Mouse (Mus musculus): ENCODE data around the gene Ufc1.

Ufc1 gene

DNA sequence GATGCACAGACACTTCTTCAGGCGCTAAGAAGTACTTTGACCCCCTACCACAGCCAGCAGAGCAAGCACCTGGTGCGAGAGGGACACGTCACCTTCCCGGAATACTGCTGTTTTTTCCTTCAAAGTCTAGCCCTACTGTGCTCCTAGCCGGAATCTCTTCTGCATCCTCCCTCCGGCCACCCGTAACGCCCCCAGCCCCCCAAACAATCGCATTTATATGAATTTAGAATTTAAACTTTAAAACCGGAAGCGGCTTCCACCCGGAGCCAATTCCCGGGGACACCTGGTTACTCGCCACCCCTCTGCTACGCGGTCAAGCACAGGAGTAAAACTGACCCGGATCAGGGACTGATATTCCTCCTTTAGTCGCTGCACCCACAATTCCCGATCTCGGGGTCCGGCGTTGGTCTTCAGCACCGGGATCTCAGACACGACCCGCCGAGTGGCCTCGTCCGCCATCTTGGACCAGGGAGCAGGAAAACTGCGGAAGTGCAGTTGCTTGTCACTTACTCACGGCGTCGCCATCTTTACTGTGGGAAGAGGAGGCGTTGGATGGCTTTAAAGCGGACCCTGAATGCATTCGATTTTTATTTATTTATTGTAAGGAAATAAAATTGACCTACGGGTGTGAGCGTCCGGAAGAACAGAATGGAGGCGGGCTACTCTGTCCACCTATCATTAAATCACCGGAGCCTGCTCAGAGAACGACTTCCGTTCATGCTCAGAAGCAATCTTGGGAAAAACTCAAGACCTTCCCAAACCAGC, at the start of gene Ufc1:
Gene Ufc1, minus strand, starts transcription at position 727 of the 765 bp plus-strand sequence.
- WGBS, result under 1% methylated on average over 42 of the region's 42 CpGs

- 54% methylated on average over 9 of the region's 9 CpGs for WGBS
Observed at GRCm38 (mm10) chr1:171343922-171344677, 49.3 kb upstream of the Ufc1 start.

DNA sequence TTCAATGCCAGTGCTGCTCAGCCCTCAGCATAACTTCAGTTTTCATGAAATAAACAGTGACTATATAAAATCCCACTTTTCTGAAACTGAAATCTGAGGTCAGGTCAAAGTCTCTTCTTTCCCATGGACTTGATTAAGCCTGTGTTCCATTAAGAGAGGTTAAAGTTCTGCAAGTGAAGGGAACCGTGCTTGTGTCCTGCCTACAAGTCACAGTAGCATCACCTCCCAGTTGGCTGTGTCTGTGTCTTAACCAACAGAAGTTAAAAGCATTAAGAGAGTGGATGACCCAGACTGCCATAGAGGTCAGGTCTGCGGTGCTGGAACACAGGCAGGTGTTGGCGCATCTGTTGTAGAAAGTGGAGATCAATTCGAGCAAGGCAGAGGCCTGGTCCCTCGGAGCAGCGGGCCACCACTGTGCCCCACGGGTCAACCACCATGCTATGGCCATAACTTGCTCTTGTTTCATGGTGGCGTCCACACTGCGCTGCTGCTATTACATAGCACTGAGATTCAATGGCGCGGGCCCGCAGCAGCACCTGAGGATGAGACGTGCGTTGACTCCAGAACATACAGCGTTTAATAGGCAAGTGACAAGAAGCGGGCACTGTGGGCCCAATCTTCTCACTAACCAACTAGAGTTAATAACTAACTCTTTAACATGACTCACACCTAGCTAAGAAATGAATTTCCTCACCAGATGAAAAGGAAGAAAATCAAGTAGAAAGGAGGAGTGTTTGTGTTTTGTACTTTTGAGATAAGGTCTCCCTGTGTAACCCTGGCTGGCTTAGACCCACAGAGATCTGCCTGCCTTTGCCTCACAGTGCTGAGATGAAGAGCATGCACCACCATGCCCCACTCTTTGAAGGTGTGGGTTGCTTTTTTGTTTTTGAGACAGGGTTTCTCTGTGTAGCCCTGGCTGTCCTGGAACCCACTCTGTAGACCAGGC, 47.7 kb upstream of the Ufc1 start:
- WGBS, result 95% methylated on average over 16 of the region's 16 CpGs

GRCm38 (mm10) chr1:171330216-171330560, 35.4 kb upstream of the Ufc1 start:
- WGBS, result 2% methylated on average over 4 of the region's 4 CpGs

DNA sequence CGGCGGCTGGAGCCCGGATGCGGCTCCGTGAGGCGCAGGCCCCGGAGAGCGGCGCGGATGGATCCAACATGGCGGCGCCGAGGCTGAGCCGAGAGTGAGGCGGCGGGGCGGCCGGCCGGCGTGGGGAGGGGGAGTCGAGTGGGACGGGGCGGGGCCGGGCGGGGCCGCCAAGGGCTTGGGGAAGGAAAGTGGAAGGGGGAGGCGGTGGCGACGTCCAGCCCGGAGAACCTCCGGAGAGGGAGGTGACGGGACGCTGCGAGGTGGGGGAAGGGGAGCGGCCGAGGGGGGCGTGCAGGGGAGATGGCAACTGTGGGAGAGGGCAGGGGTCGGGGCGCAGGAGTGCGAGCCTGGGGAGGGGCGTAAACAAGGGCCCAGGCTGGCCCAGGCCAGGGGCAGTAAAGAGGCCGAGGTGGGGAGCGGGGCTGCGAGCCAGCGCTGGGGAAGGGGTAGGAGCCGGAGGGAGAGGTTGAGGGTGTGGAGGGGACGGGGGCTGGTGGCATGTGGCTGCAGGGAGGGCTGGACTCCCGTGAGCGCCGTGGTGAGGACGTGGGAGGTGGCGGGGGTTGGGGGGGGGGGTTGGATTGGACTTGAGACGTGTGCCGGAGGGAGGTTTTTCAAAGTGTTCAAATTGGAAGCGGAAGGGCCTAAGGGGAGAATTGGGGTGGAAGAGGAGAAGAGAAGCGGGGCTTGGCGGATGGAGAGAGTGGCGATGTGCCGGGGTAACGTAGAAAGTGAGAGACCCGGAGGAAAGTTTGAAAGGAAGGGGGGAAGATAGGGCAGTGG, 34.8 kb upstream of the Ufc1 start:
- WGBS, result 1% methylated on average over 58 of the region's 61 CpGs

GRCm38 (mm10) chr1:171328839-171329432, 34.1 kb upstream of the Ufc1 start, which contains the start of gene Dedd:
Dedd (plus strand) TSS chr1:171329145.
- WGBS, result under 1% methylated on average over 39 of the region's 48 CpGs

DNA sequence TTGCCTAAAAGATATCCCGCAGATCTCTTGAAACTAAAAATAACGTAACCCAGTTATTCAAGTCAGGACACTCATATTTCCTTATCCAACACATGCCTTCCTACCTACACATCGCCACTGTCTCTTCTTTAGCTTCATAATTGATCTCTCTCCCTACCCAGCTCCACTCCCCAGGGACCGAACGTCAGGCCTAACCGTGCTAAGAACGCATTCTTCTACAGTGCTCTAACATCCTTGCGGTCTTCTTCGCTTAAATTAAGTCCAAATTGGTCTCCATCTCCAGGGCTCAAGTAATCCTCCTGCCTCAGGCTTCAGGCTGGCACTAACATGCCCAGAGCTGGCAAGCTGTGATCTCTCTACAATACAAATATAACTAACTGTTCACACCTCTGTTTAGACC, 33.4 kb upstream of the Ufc1 start:
- WGBS, result 12% methylated on average over 9 of the region's 9 CpGs

- WGBS, result 68% methylated on average over 4 of the region's 4 CpGs
Observed at GRCm38 (mm10) chr1:171326588-171326987, 31.8 kb upstream of the Ufc1 start.

- 86% methylated on average over 2 of the region's 2 CpGs for WGBS
Observed at GRCm38 (mm10) chr1:171325571-171325970, 30.7 kb upstream of the Ufc1 start.

DNA sequence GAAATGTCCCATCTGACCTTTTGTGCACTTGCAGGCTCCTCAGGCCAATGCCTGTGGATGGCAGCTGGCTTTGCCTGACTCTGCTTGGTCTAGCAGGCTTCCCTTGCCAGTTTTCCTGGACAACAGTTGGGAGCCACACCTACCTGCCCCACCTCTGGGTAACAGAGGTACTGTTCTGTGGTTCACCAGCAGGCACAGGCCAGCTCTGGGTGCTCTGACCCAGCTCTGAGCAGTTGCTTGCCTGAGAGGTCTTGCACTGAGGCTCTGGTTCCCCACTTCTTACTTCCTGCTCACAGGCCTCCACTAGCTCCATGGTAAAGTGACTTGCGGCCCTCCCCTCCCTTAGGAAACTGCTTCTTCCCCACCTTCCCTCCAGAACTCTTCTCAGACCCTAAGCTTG, 27.2 kb upstream of the Ufc1 start:
- 88% methylated on average over 1 of the region's 1 CpGs for WGBS

GRCm38 (mm10) chr1:171320151-171320550, 25.3 kb upstream of the Ufc1 start:
- 28% methylated on average over 5 of the region's 5 CpGs for WGBS

GRCm38 (mm10) chr1:171319748-171320147, 24.9 kb upstream of the Ufc1 start:
- 30% methylated on average over 7 of the region's 7 CpGs for WGBS

DNA sequence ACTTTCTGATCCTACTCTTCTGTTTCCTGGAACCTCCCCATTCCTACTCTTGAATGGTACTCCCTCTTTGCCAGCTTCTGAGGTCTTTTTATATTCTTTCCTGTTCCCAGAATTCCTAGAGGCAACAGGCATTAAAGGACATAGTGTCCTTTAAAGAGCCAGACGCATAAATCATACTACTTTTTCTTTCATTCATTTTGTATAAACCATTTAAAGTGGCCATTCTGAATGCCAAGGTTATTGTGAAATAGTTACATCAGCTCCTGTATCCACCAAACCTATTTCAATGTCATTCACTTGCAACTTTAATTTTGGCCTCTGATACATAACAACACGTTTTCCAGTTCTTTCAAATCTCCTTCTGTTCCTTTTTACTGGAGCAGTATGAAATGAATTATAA, 14.5 kb upstream of the Ufc1 start:
- WGBS, result 42% methylated on average over 2 of the region's 2 CpGs

GRCm38 (mm10) chr1:171306157-171306556, 11.3 kb upstream of the Ufc1 start:
- 71% methylated on average over 5 of the region's 5 CpGs for WGBS

- WGBS, result 79% methylated on average over 3 of the region's 3 CpGs
Observed at GRCm38 (mm10) chr1:171298226-171298625, 3.4 kb upstream of the Ufc1 start.

DNA sequence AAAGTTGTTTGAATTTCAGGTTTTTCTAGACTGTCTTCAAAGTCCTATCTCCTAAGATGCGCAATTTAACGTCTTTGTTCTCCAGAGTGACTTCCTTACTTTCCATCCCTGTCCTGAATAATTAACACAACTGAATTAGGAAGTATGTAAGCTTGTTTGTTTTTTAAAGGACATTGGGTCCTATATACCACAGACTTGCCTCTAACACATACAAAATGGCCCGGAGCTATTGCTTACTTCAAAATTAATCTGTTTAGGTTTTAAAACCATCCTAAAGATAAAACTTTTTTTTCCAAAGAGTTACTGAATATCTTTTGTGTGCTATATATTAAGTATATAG, 209 bp upstream of the Ufc1 start:
- 9% methylated on average over 3 of the region's 3 CpGs for WGBS

DNA sequence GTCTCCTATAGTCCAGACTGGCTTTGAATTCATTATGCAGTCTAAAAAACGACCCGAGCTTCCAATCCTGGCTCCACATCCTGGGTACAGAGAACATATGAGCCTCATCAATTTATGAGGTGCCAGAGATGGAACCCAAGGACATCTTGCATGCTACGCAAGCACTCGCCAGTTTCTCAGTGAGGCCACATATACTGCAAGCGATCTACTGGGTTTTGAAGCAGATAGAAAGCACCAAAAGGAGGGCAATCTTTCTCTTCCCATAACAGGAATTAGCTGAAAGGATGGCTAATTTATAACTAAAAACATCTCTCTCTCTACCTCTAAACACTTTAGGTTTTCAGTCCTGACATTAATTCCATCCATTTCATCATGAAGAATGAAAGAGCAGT, 922 bp downstream of the Ufc1 start:
- 16% methylated on average over 5 of the region's 5 CpGs for WGBS

- 52% methylated on average over 3 of the region's 3 CpGs for WGBS
Observed at GRCm38 (mm10) chr1:171293351-171293750, 1.5 kb downstream of the Ufc1 start.

- 62% methylated on average over 4 of the region's 4 CpGs for WGBS
Observed at GRCm38 (mm10) chr1:171288328-171288727, 6.5 kb downstream of the Ufc1 start.

GRCm38 (mm10) chr1:171287136-171288081, 7.4 kb downstream of the Ufc1 start, which contains the start of gene Usp21:
Usp21 (minus strand) TSS chr1:171287991.
- under 1% methylated on average over 49 of the region's 49 CpGs for WGBS

Measured in cerebral cortex, adult 2 months (tissue).